Mouse (Mus musculus) macrophage (primary cell): ENCODE measurements around the gene Slc16a2. TPM values are rescaled to one million over a fixed set of nuclear protein-coding genes. Genes with fewer than 3 reads are reported as not detected.

ENCODE experiments used
- H3K27ac ChIP-seq: fragments of 350-480 bp; formaldehyde crosslinking; 2 replicates; pipeline ENCODE4 v1.9.0; 2021
- H3K36me3 ChIP-seq: fragments of 350-480 bp; formaldehyde crosslinking; 2 replicates; pipeline ENCODE4 v1.9.0; 2021; ENCODE audit errors: inconsistent target
- H3K4me3 ChIP-seq: fragments of 350-480 bp; formaldehyde crosslinking; 2 replicates; pipeline ENCODE4 v1.9.0; 2021; ENCODE audit errors: inconsistent target
- H3K79me2 ChIP-seq: fragments of 350-480 bp; formaldehyde crosslinking; 2 replicates; pipeline ENCODE4 v1.9.0; 2021; ENCODE audit errors: inconsistent target
- WGBS: methylation state at CpG from one replicate; pipeline ENCODE4 v1.1.7; 2026; ENCODE audit warnings: inconsistent platforms; ENCODE audit not compliant: missing documents; 5-methylcytosine and 5-hydroxymethylcytosine counted together
- polyA plus RNA-seq: library from polyadenylated mRNA; stranded (reverse); fragments of 250-400 nt; gene quantifications from 3 replicates; pipeline ENCODE4 v1.2.4, GENCODE M21; 2018; ENCODE audit warnings: inconsistent platforms
- total RNA-seq, 78 experiments: library from RNA; depleted of rRNA; stranded (reverse); fragments of 250-400 nt; gene quantifications; 1 replicate in 9 of 78; 2 replicates in 24 of 78; 3 replicates in 43 of 78; 4 replicates in 2 of 78; pipeline ENCODE4 v1.2.4; 2018; ENCODE audit warnings: inconsistent platforms in 56 of 78

Gene Slc16a2
- total RNA-seq (2018; cell fraction: chromatin; rRNA removed) = 1 to 10 TPM in 1 of 26 experiments, not detected in 25; 2.1 TPM
- total RNA-seq (2018; cell fraction: cytosol; rRNA removed) = not detected
- total RNA-seq (2018; cell fraction: nucleus; rRNA removed) = under 1 TPM in 2 of 26 experiments, not detected in 24; 0.21 to 0.58 TPM
- not detected in 3 replicates for polyA plus RNA-seq

GRCm38 (mm10) chrX:103821832-103822196 lies at the start of gene Slc16a2:
TSS of gene Slc16a2 (minus strand) at chrX:103821983.
- H3K79me2 ChIP-seq = no peaks in the 10 kb centered on the region
- no peak within 1 kb of the TSS for H3K4me3 ChIP-seq
- WGBS = 20% methylated on average over 9 of the region's 17 CpGs
- no peaks in the 10 kb centered on the region for H3K36me3 ChIP-seq
- no peak within 1 kb of the TSS for H3K27ac ChIP-seq

- no peak overlapping the region for H3K4me3 ChIP-seq
- WGBS = 54% methylated on average over 2 of the region's 2 CpGs
- no peaks in the 10 kb centered on the region for H3K79me2 ChIP-seq
- H3K27ac ChIP-seq = no peak overlapping the region
- no peaks in the 10 kb centered on the region for H3K36me3 ChIP-seq
These were observed 41.7 kb upstream of the Slc16a2 start for GRCm38 (mm10) chrX:103863502-103863901.

GRCm38 (mm10) chrX:103862877-103863276 lies 41.1 kb upstream of the Slc16a2 start:
- no peak overlapping the region for H3K4me3 ChIP-seq
- H3K27ac ChIP-seq = no peak overlapping the region
- no peaks in the 10 kb centered on the region for H3K36me3 ChIP-seq
- 85% methylated on average over 3 of the region's 3 CpGs for WGBS
- no peaks in the 10 kb centered on the region for H3K79me2 ChIP-seq

GRCm38 (mm10) chrX:103845266-103845665 lies 23.5 kb upstream of the Slc16a2 start:
- H3K4me3 ChIP-seq = no peak overlapping the region
- 50% methylated on average over 1 of the region's 2 CpGs for WGBS
- no peaks in the 10 kb centered on the region for H3K36me3 ChIP-seq
- no peaks in the 10 kb centered on the region for H3K79me2 ChIP-seq
- no peak overlapping the region for H3K27ac ChIP-seq

GRCm38 (mm10) chrX:103828836-103829235 lies 7.1 kb upstream of the Slc16a2 start:
- Histone ChIP-seq H3K27ac (no peak overlapping the region), H3K79me2 (no peaks in the 10 kb centered on the region), H3K36me3 (no peaks in the 10 kb centered on the region), H3K4me3 (no peak overlapping the region)
- WGBS = 84% methylated on average over 2 of the region's 2 CpGs

- Histone ChIP-seq H3K36me3 (no peaks in the 10 kb centered on the region), H3K79me2 (no peaks in the 10 kb centered on the region), H3K27ac (no peak overlapping the region), H3K4me3 (no peak overlapping the region)
- WGBS = 40% methylated on average over 11 of the region's 20 CpGs
These were observed 558 bp upstream of the Slc16a2 start for GRCm38 (mm10) chrX:103822271-103822811.

- Histone ChIP-seq H3K36me3 (no peaks in the 10 kb centered on the region), H3K4me3 (no peak overlapping the region), H3K27ac (no peak overlapping the region), H3K79me2 (no peaks in the 10 kb centered on the region)
- WGBS = 21% methylated on average over 22 of the region's 37 CpGs
These were observed 470 bp downstream of the Slc16a2 start for GRCm38 (mm10) chrX:103821195-103821831.

- no peaks in the 10 kb centered on the region for H3K79me2 ChIP-seq
- H3K4me3 ChIP-seq = no peak overlapping the region
- H3K36me3 ChIP-seq = no peaks in the 10 kb centered on the region
- H3K27ac ChIP-seq = no peak overlapping the region
- 46% methylated on average over 33 of the region's 35 CpGs for WGBS
These were observed 1.2 kb downstream of the Slc16a2 start for GRCm38 (mm10) chrX:103820307-103821194.

- no peak overlapping the region for H3K27ac ChIP-seq
- H3K79me2 ChIP-seq = no peaks in the 10 kb centered on the region
- WGBS = 87% methylated on average over 6 of the region's 6 CpGs
- H3K4me3 ChIP-seq = no peak overlapping the region
- no peaks in the 10 kb centered on the region for H3K36me3 ChIP-seq
These were observed 2.5 kb downstream of the Slc16a2 start for GRCm38 (mm10) chrX:103819253-103819652.

- Histone ChIP-seq H3K27ac (no peak overlapping the region), H3K79me2 (no peaks in the 10 kb centered on the region), H3K4me3 (no peak overlapping the region), H3K36me3 (no peaks in the 10 kb centered on the region)
- 100% methylated on average over 1 of the region's 1 CpGs for WGBS
These were observed 9.1 kb downstream of the Slc16a2 start for GRCm38 (mm10) chrX:103812690-103813089.

GRCm38 (mm10) chrX:103810483-103810882 lies 11.3 kb downstream of the Slc16a2 start:
- Histone ChIP-seq H3K36me3 (no peaks in the 10 kb centered on the region), H3K27ac (no peak overlapping the region), H3K79me2 (no peaks in the 10 kb centered on the region), H3K4me3 (no peak overlapping the region)
- 63% methylated on average over 1 of the region's 1 CpGs for WGBS

- no peaks in the 10 kb centered on the region for H3K79me2 ChIP-seq
- 78% methylated on average over 4 of the region's 4 CpGs for WGBS
- H3K27ac ChIP-seq = no peak overlapping the region
- H3K36me3 ChIP-seq = no peaks in the 10 kb centered on the region
- no peak overlapping the region for H3K4me3 ChIP-seq
These were observed 15.4 kb downstream of the Slc16a2 start for GRCm38 (mm10) chrX:103806373-103806772.

- Histone ChIP-seq H3K79me2 (no peaks in the 10 kb centered on the region), H3K27ac (no peak overlapping the region), H3K4me3 (no peak overlapping the region), H3K36me3 (no peaks in the 10 kb centered on the region)
- 100% methylated on average over 1 of the region's 1 CpGs for WGBS
These were observed 24.8 kb downstream of the Slc16a2 start for GRCm38 (mm10) chrX:103796961-103797360.

GRCm38 (mm10) chrX:103795506-103795905 lies 26.3 kb downstream of the Slc16a2 start:
- Histone ChIP-seq H3K27ac (no peak overlapping the region), H3K79me2 (no peaks in the 10 kb centered on the region), H3K4me3 (no peak overlapping the region), H3K36me3 (no peaks in the 10 kb centered on the region)
- WGBS = 92% methylated on average over 5 of the region's 5 CpGs

- 95% methylated on average over 2 of the region's 2 CpGs for WGBS
These were observed 30.5 kb downstream of the Slc16a2 start for GRCm38 (mm10) chrX:103791329-103791728.

More at GRCm38 (mm10) chrX:103791329-103791728, 30.5 kb downstream of the Slc16a2 start:
- no peak overlapping the region for H3K27ac ChIP-seq
- no peaks in the 10 kb centered on the region for H3K79me2 ChIP-seq
- no peaks in the 10 kb centered on the region for H3K36me3 ChIP-seq
- no peak overlapping the region for H3K4me3 ChIP-seq
